Mouse (Mus musculus) cerebellum, adult 2 months (tissue): ENCODE results near the gene Arid5b.

Source experiments
- CTCF ChIP-seq: fragments of 200-500 bp; IDR thresholded peaks from 2 replicates; pipeline ENCODE4 v1.5.1; 2011; ENCODE audit warnings: low read depth, mild to moderate bottlenecking, control low read depth, low read length, moderate library complexity, borderline replicate concordance; ENCODE audit not compliant: insufficient read depth
- POLR2A ChIP-seq: fragments of 200-500 bp; IDR thresholded peaks from 2 replicates; pipeline ENCODE4 v1.6.1; 2011; ENCODE audit warnings: low read length, control low read depth, borderline replicate concordance; ENCODE audit not compliant: insufficient read depth

DNA sequence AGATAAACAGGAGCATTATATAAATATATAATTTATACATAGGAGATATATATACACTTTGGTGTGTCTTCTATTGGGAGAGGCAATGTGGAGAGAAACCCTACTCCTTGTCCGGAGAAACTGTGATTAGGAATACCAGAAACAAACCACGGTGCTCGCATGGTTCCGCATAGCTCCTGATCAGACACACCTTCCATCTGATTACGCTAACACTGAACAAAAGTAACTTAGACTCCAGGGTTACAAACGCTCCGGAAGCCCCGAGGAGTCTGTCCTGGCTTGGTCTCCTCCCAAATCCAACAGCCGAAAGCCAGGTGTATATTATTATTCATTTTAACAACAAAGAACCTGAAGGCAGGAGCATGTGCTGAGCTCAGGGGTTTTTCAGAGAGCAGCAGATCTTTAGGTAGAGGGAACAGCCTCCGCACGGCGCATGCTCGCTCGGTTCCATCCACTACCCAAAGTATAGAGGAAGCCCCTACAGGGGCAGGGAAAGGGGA, 41.5 kb downstream of the Arid5b start:
- TF ChIP-seq CTCF (no peak), POLR2A (no peak)
